Mouse (Mus musculus) retina, postnatal 1 day (tissue): Measurements from ENCODE around the gene Vmn1r91.
"Not testable (repeated sequence)": the region's sequence is repeated elsewhere in the genome, so short reads cannot be mapped to it uniquely, and the experiment has no call there.

Experiments
- DNase-seq: peaks from one replicate; pipeline ENCODE4 v3.0.0-alpha.2; 2012

Gene Vmn1r91

GRCm38 (mm10) chr7:20099380-20099779 is at the start of gene Vmn1r91:
Gene Vmn1r91, plus strand, starts transcription at chr7:20099680.
- not testable (repeated sequence) for DNase-seq

GRCm38 (mm10) chr7:20064100-20064499 is 35.4 kb upstream of the Vmn1r91 start:
- DNase-seq: not testable (repeated sequence)

- not testable (repeated sequence) for DNase-seq
Observed at GRCm38 (mm10) chr7:20078118-20078517, 21.4 kb upstream of the Vmn1r91 start.

- DNase-seq: not testable (repeated sequence)
Observed at GRCm38 (mm10) chr7:20122479-20122878, 23.0 kb downstream of the Vmn1r91 start, which contains the start of gene Gm16442. Gene Gm16442, minus strand, starts transcription at chr7:20122579.

- DNase-seq: not testable (repeated sequence)
Observed at GRCm38 (mm10) chr7:20138988-20139387, 39.5 kb downstream of the Vmn1r91 start, which contains the start of gene Vmn1r93. Gene Vmn1r93, minus strand, starts transcription at chr7:20139088.
